In genomic region chr1:77823801-77824687, GRCm38 (mm10) we compare ENCODE assay signal across 10 mouse cellular contexts.
DNase-seq lines count a peak whose midpoint lies in the region; ATAC-seq lines count a peak whose summit lies in the region.
"Had no signal": no experiment of that assay in that cellular context is flagged by ENCODE, and none has a peak within 500 bp of the region (broad histone marks: within the 10 kb centered on the region; RNA-seq: fewer than 3 reads in every experiment).

No protein-coding gene starts in this region.

- DNase-seq in kidney, postnatal 14 days = peak; percentile 9
- no peak for DNase-seq in kidney, adult 9 months
- DNase-seq in forebrain, embryonic 14.5 days (ENCODE audit: low spot score) = peak; percentile 79
- peak; percentile 33 to 66 for DNase-seq in layer of hippocampus, adult 18-20 months (ENCODE audit: low spot score in 2 of 2)
- DNase-seq in adrenal gland, adult 8-10 months = no peak
- no peak for DNase-seq in thymus, postnatal 10 days (ENCODE audit: low spot score in 2 of 2)
- no peak for DNase-seq in cerebellum, adult 11-12 months
- DNase-seq: heart, postnatal 14 days had no signal

- H3K4me3 ChIP-seq in forebrain, embryonic 14.5 days (ENCODE audit: low read depth, low read length) = no peak overlapping the region
- no peak overlapping the region for H3K4me3 ChIP-seq in neural tube, embryonic 14.5 days (ENCODE audit: low read depth, low read length)

- 4% methylated on average over 10 of the region's 10 CpGs for WGBS in forebrain, embryonic 14.5 days
- WGBS in neural tube, embryonic 14.5 days = 11% methylated on average over 10 of the region's 10 CpGs

- no peaks in the 10 kb centered on the region for H3K27me3 ChIP-seq in forebrain, embryonic 14.5 days (replicated peaks; ENCODE audit: control insufficient read depth, insufficient read depth, low read length)
- no peaks in the 10 kb centered on the region for H3K27me3 ChIP-seq in neural tube, embryonic 14.5 days (ENCODE audit: control insufficient read depth, insufficient read depth, low read length)

- peak; percentile 90 for ATAC-seq in forebrain, embryonic 14.5 days
- peak; percentile 49; the same call in 1 of the 2 replicates for ATAC-seq in neural tube, embryonic 14.5 days (ENCODE audit: low read depth)

- H3K4me2 ChIP-seq in forebrain, embryonic 14.5 days (ENCODE audit: low read length) = peak overlapping the region; percentile 34
- peak overlapping the region; percentile 17; the same call in 1 of the 2 replicates for H3K4me2 ChIP-seq in neural tube, embryonic 14.5 days (ENCODE audit: low read depth, low read length)

- H3K9ac ChIP-seq in forebrain, embryonic 14.5 days (ENCODE audit: low read length) = no peak overlapping the region
- H3K9ac ChIP-seq in neural tube, embryonic 14.5 days (replicated peaks; ENCODE audit: low read depth, low read length) = no peak overlapping the region

- no peaks in the 10 kb centered on the region for H3K9me3 ChIP-seq in forebrain, embryonic 14.5 days (replicated peaks; ENCODE audit: control insufficient read depth, low read length)
- no peaks in the 10 kb centered on the region for H3K9me3 ChIP-seq in neural tube, embryonic 14.5 days (ENCODE audit: control insufficient read depth, low read length)

- H3K27ac ChIP-seq in forebrain, embryonic 14.5 days (ENCODE audit: low read depth, low read length) = peak overlapping the region; percentile 70
- peak overlapping the region; percentile 28; the same call in 1 of the 2 replicates for H3K27ac ChIP-seq in neural tube, embryonic 14.5 days (ENCODE audit: low read depth, low read length)

- no peaks in the 10 kb centered on the region for H3K36me3 ChIP-seq in forebrain, embryonic 14.5 days (ENCODE audit: control insufficient read depth, insufficient read depth, low read length)
- H3K36me3 ChIP-seq in neural tube, embryonic 14.5 days (ENCODE audit: control insufficient read depth, insufficient read depth, low read length) = no peaks in the 10 kb centered on the region
- H3K36me3 ChIP-seq: G1E had no signal

- peaks cover 19% of the 10 kb centered on the region; the same call in 1 of the 2 replicates for H3K4me1 ChIP-seq in forebrain, embryonic 14.5 days (ENCODE audit: control insufficient read depth, insufficient read depth, low read length)
- peaks cover 8% of the 10 kb centered on the region; the same call in 1 of the 2 replicates for H3K4me1 ChIP-seq in neural tube, embryonic 14.5 days (ENCODE audit: control insufficient read depth, insufficient read depth, low read length)

Comparison
In these comparisons a context has a peak if more than half of its experiments do, and no peak if none do; other contexts are left out.
1. DNase-seq: peak in kidney, postnatal 14 days (single experiment), forebrain, embryonic 14.5 days (single experiment) and layer of hippocampus, adult 18-20 months (2 of 2); none in kidney, adult 9 months (single experiment), adrenal gland, adult 8-10 months (single experiment), thymus, postnatal 10 days (0 of 2) and cerebellum, adult 11-12 months (single experiment).